Mouse (Mus musculus) stomach, embryonic 14.5 days (tissue): ENCODE measurements around the gene Med27. TPM values are rescaled to one million over a fixed set of nuclear protein-coding genes. Genes with fewer than 3 reads are reported as not detected.

Source experiments
- ATAC-seq: fragments of 200-750 bp; cut with Nextera tagmentation; 2 replicates; pipeline ENCODE4 v1.8.0; 2017; ENCODE audit warnings: low read depth, moderate TSS enrichment; ENCODE audit not compliant: insufficient number of reproducible peaks, insufficient read depth, low FRiP score
- H3K27ac ChIP-seq: fragments of 300-500 bp; sonication (generic); 2 replicates; pipeline ENCODE4 v1.5.1; 2014; ENCODE audit warnings: mild to moderate bottlenecking, low read length, moderate library complexity, mixed read lengths
- H3K27me3 ChIP-seq: fragments of 300-500 bp; sonication (generic); 2 replicates; pipeline ENCODE4 v1.6.1; 2014; ENCODE audit warnings: low read length, control low read depth, mixed read lengths; ENCODE audit not compliant: control insufficient read depth, insufficient read depth
- H3K36me3 ChIP-seq: fragments of 300-500 bp; sonication (generic); 2 replicates; pipeline ENCODE4 v1.6.1; 2014; ENCODE audit warnings: mild to moderate bottlenecking, control low read depth, low read length, moderate library complexity, mixed read lengths; ENCODE audit not compliant: control insufficient read depth, insufficient read depth
- H3K4me1 ChIP-seq: fragments of 300-500 bp; sonication (generic); 2 replicates; pipeline ENCODE4 v1.6.1; 2014; ENCODE audit warnings: low read length, control low read depth, mixed read lengths; ENCODE audit not compliant: control insufficient read depth, insufficient read depth
- H3K4me2 ChIP-seq: fragments of 300-500 bp; sonication (generic); replicated peaks from 2 replicates; pipeline ENCODE4 v1.6.1; 2014; ENCODE audit warnings: low read depth, low read length, control low read depth
- H3K4me3 ChIP-seq: fragments of 300-500 bp; sonication (generic); 2 replicates; pipeline ENCODE4 v1.5.1; 2014; ENCODE audit warnings: low read depth, low read length, control low read depth
- H3K9ac ChIP-seq: fragments of 300-500 bp; sonication (generic); replicated peaks from 2 replicates; pipeline ENCODE4 v1.6.1; 2014; ENCODE audit warnings: low read depth, mild to moderate bottlenecking, control low read depth, low read length, moderate library complexity, mixed read lengths
- H3K9me3 ChIP-seq: fragments of 300-500 bp; sonication (generic); 2 replicates; pipeline ENCODE4 v1.6.1; 2016; ENCODE audit warnings: low read depth, low read length, control low read depth; ENCODE audit not compliant: control insufficient read depth
- WGBS: fragments of 180-500 bp; shearing (Covaris S2); extraction: QIAGEN DNeasy Blood & Tissue Kit; methylation state at CpG from one replicate; pipeline ENCODE4 v1.1.7; 2014; 5-methylcytosine and 5-hydroxymethylcytosine counted together
- polyA plus RNA-seq: library from polyadenylated mRNA; unstranded; fragments of >200 nt; fragmentation: Nextera tagmentation; extraction: Ambion mirVana; gene quantifications from 2 replicates; pipeline ENCODE4 v1.2.1, GENCODE M21; 2014

Gene Med27
- polyA plus RNA-seq = 47.7 and 51.7 TPM in 2 replicates

DNA sequence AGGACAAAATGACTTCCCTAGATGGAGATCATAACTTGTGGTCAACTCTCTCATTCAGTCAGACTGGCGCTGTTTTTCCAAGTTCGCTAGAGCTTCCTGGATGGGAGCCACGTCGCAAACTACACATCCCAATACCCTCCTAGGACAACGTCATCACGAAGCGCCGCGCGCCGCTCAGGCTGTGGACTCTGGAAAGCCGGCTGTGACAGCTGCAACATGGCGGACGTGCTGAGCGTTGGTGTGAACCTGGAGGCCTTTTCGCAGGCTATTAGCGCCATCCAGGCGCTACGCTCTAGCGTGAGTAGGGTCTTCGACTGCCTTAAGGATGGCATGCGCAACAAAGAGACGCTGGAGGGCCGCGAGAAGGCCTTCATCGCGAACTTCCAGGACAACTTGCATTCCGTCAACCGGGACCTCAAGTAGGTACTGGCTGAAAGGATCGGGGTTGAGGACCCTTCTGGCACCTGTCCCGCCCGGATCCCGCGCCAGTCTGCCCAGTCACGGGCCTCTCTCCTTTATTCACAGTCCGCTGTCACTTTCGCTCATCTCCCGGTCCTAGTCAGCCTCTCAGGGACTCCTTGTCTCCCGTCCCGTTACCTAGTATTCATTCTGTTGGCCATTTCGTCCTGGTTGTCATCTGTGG, at the start of gene Med27:
TSS of gene Med27 (plus strand) at position 191 of the 643 bp plus-strand sequence.
- H3K9me3 ChIP-seq = no peaks in the 10 kb centered on the region
- H3K4me1 ChIP-seq = peaks cover 7% of the 10 kb centered on the region; the same call in 1 of the 2 replicates
- peak; percentile 95 for ATAC-seq
- peak within 1 kb of the TSS; percentile 77 for H3K9ac ChIP-seq
- H3K4me2 ChIP-seq = peak within 1 kb of the TSS; percentile 92
- H3K36me3 ChIP-seq = peaks cover 12% of the 10 kb centered on the region
- WGBS = under 1% methylated on average over 41 of the region's 41 CpGs
- peak within 1 kb of the TSS; percentile 93 for H3K4me3 ChIP-seq
- no peaks in the 10 kb centered on the region for H3K27me3 ChIP-seq
- no peak within 1 kb of the TSS for H3K27ac ChIP-seq

DNA sequence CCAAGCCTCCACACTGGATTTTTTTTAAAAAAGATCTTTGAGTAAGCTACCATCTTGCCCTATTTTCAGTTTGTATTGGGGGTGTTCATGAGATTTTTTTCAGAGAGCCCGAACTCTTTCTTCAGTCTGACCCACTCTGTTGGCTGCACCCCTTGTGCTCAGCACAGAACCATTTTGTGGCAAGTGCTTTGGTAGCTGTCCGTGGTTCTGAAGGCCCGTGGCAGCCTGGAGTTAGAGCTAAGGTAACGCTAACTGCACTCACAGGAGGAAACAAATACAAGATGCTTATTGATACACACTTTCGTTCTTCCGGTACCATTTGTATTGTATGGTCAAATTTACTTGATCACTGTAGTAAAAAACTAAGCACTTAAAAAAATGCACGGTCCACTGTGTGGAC, 36.7 kb upstream of the Med27 start:
- H3K27ac ChIP-seq = no peak overlapping the region
- no peaks in the 10 kb centered on the region for H3K9me3 ChIP-seq
- H3K4me3 ChIP-seq = no peak overlapping the region
- 45% methylated on average over 7 of the region's 7 CpGs for WGBS
- no peak overlapping the region for H3K4me2 ChIP-seq
- H3K9ac ChIP-seq = no peak overlapping the region
- ATAC-seq = no peak
- H3K36me3 ChIP-seq = no peaks in the 10 kb centered on the region
- no peaks in the 10 kb centered on the region for H3K27me3 ChIP-seq
- no peaks in the 10 kb centered on the region for H3K4me1 ChIP-seq

- Histone ChIP-seq H3K4me3 (no peak overlapping the region), H3K36me3 (no peaks in the 10 kb centered on the region), H3K9me3 (no peaks in the 10 kb centered on the region), H3K4me2 (no peak overlapping the region), H3K4me1 (no peaks in the 10 kb centered on the region), H3K9ac (no peak overlapping the region), H3K27me3 (no peaks in the 10 kb centered on the region), H3K27ac (no peak overlapping the region)
- no peak for ATAC-seq
- WGBS = 84% methylated on average over 5 of the region's 5 CpGs
Measured at GRCm38 (mm10) chr2:29312058-29312457, 34.6 kb upstream of the Med27 start.

DNA sequence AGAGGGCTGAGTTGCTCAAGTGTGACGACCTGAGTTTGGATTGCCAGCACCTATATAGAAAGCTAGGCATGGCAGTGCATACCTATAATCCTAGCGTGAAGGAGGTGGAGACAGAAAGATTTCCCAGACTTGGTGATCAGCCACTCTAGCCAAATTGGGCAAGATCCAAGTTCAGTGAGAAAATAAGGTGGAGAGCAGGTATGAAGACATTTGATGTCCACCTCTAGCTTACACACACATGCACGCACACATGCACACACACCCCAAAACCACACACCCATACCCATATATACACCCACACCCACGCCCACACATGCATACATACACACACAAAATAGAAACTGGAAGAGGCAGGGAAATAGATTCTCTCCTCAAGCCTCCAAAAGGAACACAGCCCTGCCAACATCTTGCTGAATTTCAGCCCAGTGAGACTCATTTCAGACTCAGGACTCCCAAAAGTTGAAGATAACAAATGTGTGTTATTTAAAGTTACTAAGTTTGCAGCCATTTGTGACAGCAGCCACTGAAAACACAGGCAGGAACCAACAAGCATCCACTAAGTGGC, 28.6 kb upstream of the Med27 start:
- WGBS = 77% methylated on average over 4 of the region's 4 CpGs
- no peak for ATAC-seq

GRCm38 (mm10) chr2:29318596-29318995, 28.0 kb upstream of the Med27 start:
- H3K9me3 ChIP-seq = no peaks in the 10 kb centered on the region
- no peak for ATAC-seq
- WGBS = 69% methylated on average over 3 of the region's 3 CpGs

More for the DNA sequence above, 28.6 kb upstream of the Med27 start:
- no peak overlapping the region for H3K27ac ChIP-seq
- H3K9ac ChIP-seq = no peak overlapping the region
- no peak overlapping the region for H3K4me2 ChIP-seq
- no peak overlapping the region for H3K4me3 ChIP-seq
- no peaks in the 10 kb centered on the region for H3K4me1 ChIP-seq
- no peaks in the 10 kb centered on the region for H3K9me3 ChIP-seq
- H3K36me3 ChIP-seq = no peaks in the 10 kb centered on the region
- H3K27me3 ChIP-seq = no peaks in the 10 kb centered on the region

DNA sequence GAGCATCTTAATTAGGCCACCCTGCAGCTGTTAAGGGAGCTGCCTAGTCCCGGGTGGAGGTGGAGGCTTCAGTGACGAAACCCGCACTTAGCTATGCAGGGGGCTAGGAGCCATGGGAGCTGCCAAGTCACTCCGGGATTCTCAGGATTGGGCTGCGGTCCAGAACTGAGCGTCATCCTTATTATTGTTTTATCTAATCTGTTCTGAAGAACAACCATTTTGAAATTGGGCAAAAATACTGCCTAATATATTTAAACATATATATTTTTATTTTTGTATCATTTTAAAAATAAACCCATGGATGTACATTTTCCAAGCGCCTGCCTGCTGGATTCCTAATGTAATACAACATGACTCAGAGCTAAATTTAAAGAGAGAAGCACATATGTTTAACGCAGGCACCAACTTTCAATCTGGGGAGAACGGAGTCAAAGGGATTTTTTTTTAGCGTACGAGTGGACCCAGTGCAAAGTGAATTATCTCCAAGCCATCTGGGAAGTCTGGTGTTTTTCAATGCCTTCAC, 26.3 kb upstream of the Med27 start:
- Histone ChIP-seq H3K36me3 (no peaks in the 10 kb centered on the region), H3K27me3 (no peaks in the 10 kb centered on the region), H3K4me3 (no peak overlapping the region), H3K9ac (no peak overlapping the region), H3K9me3 (no peaks in the 10 kb centered on the region), H3K4me1 (no peaks in the 10 kb centered on the region), H3K27ac (no peak overlapping the region), H3K4me2 (no peak overlapping the region)
- 64% methylated on average over 11 of the region's 11 CpGs for WGBS
- no peak for ATAC-seq

More at GRCm38 (mm10) chr2:29318596-29318995, 28.0 kb upstream of the Med27 start:
- Histone ChIP-seq H3K27ac (no peak overlapping the region), H3K4me2 (no peak overlapping the region), H3K36me3 (no peaks in the 10 kb centered on the region), H3K4me1 (no peaks in the 10 kb centered on the region), H3K27me3 (no peaks in the 10 kb centered on the region), H3K4me3 (no peak overlapping the region), H3K9ac (no peak overlapping the region)

DNA sequence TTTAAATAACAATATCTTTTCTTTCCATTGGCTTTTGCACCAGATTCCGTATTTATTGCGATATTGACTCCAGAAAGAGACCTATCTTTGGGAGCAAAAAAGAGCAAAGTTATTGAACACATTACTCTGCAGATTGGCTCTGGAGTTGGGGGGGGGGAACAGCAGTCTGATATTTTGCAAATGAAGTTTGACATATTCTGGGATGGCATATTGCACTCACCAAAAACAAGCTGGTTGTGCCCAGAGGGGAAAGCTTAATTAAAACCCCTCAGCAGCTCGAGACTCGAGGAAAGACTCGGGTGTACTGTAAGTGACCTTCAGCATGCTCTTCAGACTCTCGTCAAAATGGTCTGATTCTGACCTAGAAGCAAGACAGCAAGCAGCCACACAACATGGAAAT, 25.8 kb upstream of the Med27 start:
- Histone ChIP-seq H3K4me2 (no peak overlapping the region), H3K9me3 (no peaks in the 10 kb centered on the region), H3K4me1 (no peaks in the 10 kb centered on the region), H3K9ac (no peak overlapping the region), H3K27ac (no peak overlapping the region), H3K4me3 (no peak overlapping the region), H3K36me3 (no peaks in the 10 kb centered on the region), H3K27me3 (no peaks in the 10 kb centered on the region)
- 77% methylated on average over 6 of the region's 6 CpGs for WGBS
- ATAC-seq = no peak

DNA sequence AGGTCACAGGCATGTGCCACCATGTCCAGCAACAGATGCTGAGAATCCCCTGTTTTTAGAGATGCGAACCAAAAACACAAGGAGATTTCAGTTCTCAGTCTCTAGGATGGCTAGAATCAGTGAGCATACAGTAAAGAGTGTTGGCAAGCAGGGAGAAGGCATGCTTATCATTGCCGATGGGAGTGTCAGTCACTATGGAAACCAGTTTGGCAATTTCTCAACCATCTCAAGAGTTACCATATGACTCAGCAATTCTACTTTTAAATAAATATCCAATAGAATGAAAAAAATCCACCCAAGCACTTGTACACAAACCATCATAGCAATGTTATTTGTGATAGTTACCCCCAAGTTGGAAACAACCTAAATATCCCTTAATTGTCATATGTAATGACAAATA, 22.2 kb upstream of the Med27 start:
- no peak overlapping the region for H3K4me3 ChIP-seq
- no peaks in the 10 kb centered on the region for H3K9me3 ChIP-seq
- 73% methylated on average over 2 of the region's 2 CpGs for WGBS
- H3K27me3 ChIP-seq = no peaks in the 10 kb centered on the region
- no peak overlapping the region for H3K27ac ChIP-seq
- no peak overlapping the region for H3K4me2 ChIP-seq
- H3K4me1 ChIP-seq = no peaks in the 10 kb centered on the region
- no peak for ATAC-seq
- H3K9ac ChIP-seq = no peak overlapping the region
- no peaks in the 10 kb centered on the region for H3K36me3 ChIP-seq
